Mouse (Mus musculus) kidney, postnatal 0 days (tissue): ENCODE measurements around the gene Iqch. TPM values are rescaled to one million over a fixed set of nuclear protein-coding genes. Genes with fewer than 3 reads are reported as not detected.

Experiments used
- ATAC-seq: fragments of 200-750 bp; cut with Nextera tagmentation; replicated peaks from 2 replicates; pipeline ENCODE4 v1.8.0; 2017; ENCODE audit warnings: low read depth, moderate number of reproducible peaks, moderate TSS enrichment, moderate library complexity; ENCODE audit not compliant: low FRiP score
- DNase-seq: peaks from one replicate; pipeline ENCODE4 v3.0.0-alpha.2; 2016; ENCODE audit warnings: low spot score
- H3K27ac ChIP-seq: fragments of 300-500 bp; sonication (generic); 2 replicates; pipeline ENCODE4 v1.5.1; 2014; ENCODE audit warnings: mild to moderate bottlenecking
- H3K27me3 ChIP-seq: fragments of 300-500 bp; sonication (generic); 2 replicates; pipeline ENCODE4 v1.6.1; 2014; ENCODE audit warnings: low read length, mixed read lengths; ENCODE audit not compliant: insufficient read depth
- H3K36me3 ChIP-seq: fragments of 300-500 bp; sonication (generic); 2 replicates; pipeline ENCODE4 v1.6.1; 2014; ENCODE audit warnings: low read length, mixed read lengths; ENCODE audit not compliant: insufficient read depth
- H3K4me1 ChIP-seq: fragments of 300-500 bp; sonication (generic); replicated peaks from 2 replicates; pipeline ENCODE4 v1.6.1; 2014; ENCODE audit warnings: antibody characterized with exemption, low read length, mixed read lengths; ENCODE audit not compliant: insufficient read depth
- H3K4me2 ChIP-seq: fragments of 300-500 bp; sonication (generic); 2 replicates; pipeline ENCODE4 v1.6.1; 2014; ENCODE audit warnings: mild to moderate bottlenecking, low read length, moderate library complexity, mixed read lengths
- H3K4me3 ChIP-seq: fragments of 300-500 bp; sonication (generic); replicated peaks from 2 replicates; pipeline ENCODE4 v1.5.1; 2014; ENCODE audit warnings: low read depth, low read length
- H3K9ac ChIP-seq: fragments of 300-500 bp; sonication (generic); 2 replicates; pipeline ENCODE4 v1.6.1; 2014; ENCODE audit warnings: low read depth, low read length
- H3K9me3 ChIP-seq: fragments of 300-500 bp; sonication (generic); replicated peaks from 2 replicates; pipeline ENCODE4 v1.6.1; 2016; ENCODE audit warnings: low read length, inconsistent platforms, mixed read lengths
- CTCF ChIP-seq: IDR thresholded peaks from 2 replicates; pipeline ENCODE4 v1.5.1; 2016; ENCODE audit warnings: antibody characterized with exemption, low read depth, mild to moderate bottlenecking, moderate library complexity
- WGBS: fragments of 180-500 bp; shearing (Covaris S2); extraction: QIAGEN DNeasy Blood & Tissue Kit; methylation state at CpG from one replicate; pipeline ENCODE4 v1.1.7; 2014; 5-methylcytosine and 5-hydroxymethylcytosine counted together
- polyA plus RNA-seq: library from polyadenylated mRNA; unstranded; fragments of >200 nt; fragmentation: Nextera tagmentation; extraction: Ambion mirVana; gene quantifications from 2 replicates; pipeline ENCODE4 v1.2.1, GENCODE M21; 2015

Iqch gene
- polyA plus RNA-seq, 1 experiment from 2014 or later: 0.11 TPM

- no peak overlapping the region for H3K9ac ChIP-seq
- ATAC-seq (no peak), DNase-seq (no peak)
- WGBS: 90% methylated on average over 2 of the region's 2 CpGs
- H3K27ac ChIP-seq: no peak overlapping the region
- H3K36me3 ChIP-seq: no peaks in the 10 kb centered on the region
- no peaks in the 10 kb centered on the region for H3K9me3 ChIP-seq
- no peak for TF ChIP-seq CTCF
- no peaks in the 10 kb centered on the region for H3K4me1 ChIP-seq
- H3K27me3 ChIP-seq: no peaks in the 10 kb centered on the region
- H3K4me3 ChIP-seq: no peak overlapping the region
- no peak overlapping the region for H3K4me2 ChIP-seq
These were observed 106.5 kb downstream of the Iqch start for GRCm38 (mm10) chr9:63495786-63496185.

GRCm38 (mm10) chr9:63493746-63494145, 108.5 kb downstream of the Iqch start:
- Histone ChIP-seq H3K9me3 (no peaks in the 10 kb centered on the region), H3K27me3 (no peaks in the 10 kb centered on the region), H3K4me1 (no peaks in the 10 kb centered on the region), H3K36me3 (no peaks in the 10 kb centered on the region), H3K9ac (no peak overlapping the region), H3K27ac (no peak overlapping the region), H3K4me3 (no peak overlapping the region), H3K4me2 (no peak overlapping the region)
- no peak for DNase-seq
- 92% methylated on average over 4 of the region's 4 CpGs for WGBS
- TF ChIP-seq CTCF: no peak
- ATAC-seq: no peak

GRCm38 (mm10) chr9:63492291-63492690, 110.0 kb downstream of the Iqch start:
- Histone ChIP-seq H3K9me3 (no peaks in the 10 kb centered on the region), H3K9ac (no peak overlapping the region), H3K27me3 (no peaks in the 10 kb centered on the region), H3K36me3 (no peaks in the 10 kb centered on the region), H3K4me3 (no peak overlapping the region), H3K4me2 (no peak overlapping the region), H3K27ac (no peak overlapping the region), H3K4me1 (no peaks in the 10 kb centered on the region)
- ATAC-seq (no peak), DNase-seq (no peak)
- TF ChIP-seq CTCF: no peak
- WGBS: 44% methylated on average over 9 of the region's 9 CpGs

GRCm38 (mm10) chr9:63490521-63491307, 111.6 kb downstream of the Iqch start:
- WGBS: 63% methylated on average over 12 of the region's 12 CpGs
- H3K36me3 ChIP-seq: no peaks in the 10 kb centered on the region
- H3K4me1 ChIP-seq: no peaks in the 10 kb centered on the region
- H3K4me2 ChIP-seq: no peak overlapping the region
- ATAC-seq: no peak
- no peaks in the 10 kb centered on the region for H3K9me3 ChIP-seq
- TF ChIP-seq CTCF: no peak
- DNase-seq: no peak
- H3K9ac ChIP-seq: no peak overlapping the region
- no peak overlapping the region for H3K27ac ChIP-seq
- no peaks in the 10 kb centered on the region for H3K27me3 ChIP-seq
- no peak overlapping the region for H3K4me3 ChIP-seq

- Histone ChIP-seq H3K27ac (no peak overlapping the region), H3K4me1 (no peaks in the 10 kb centered on the region), H3K4me3 (no peak overlapping the region), H3K9ac (no peak overlapping the region), H3K36me3 (no peaks in the 10 kb centered on the region), H3K4me2 (no peak overlapping the region), H3K9me3 (no peaks in the 10 kb centered on the region), H3K27me3 (no peaks in the 10 kb centered on the region)
- TF ChIP-seq CTCF: no peak
- no peak for DNase-seq
- ATAC-seq: no peak
- 79% methylated on average over 6 of the region's 6 CpGs for WGBS
These were observed 113.1 kb downstream of the Iqch start for GRCm38 (mm10) chr9:63489156-63489555.

- Histone ChIP-seq H3K36me3 (no peaks in the 10 kb centered on the region), H3K27ac (no peak overlapping the region), H3K4me1 (no peaks in the 10 kb centered on the region), H3K27me3 (no peaks in the 10 kb centered on the region), H3K4me2 (no peak overlapping the region), H3K9me3 (no peaks in the 10 kb centered on the region), H3K4me3 (no peak overlapping the region), H3K9ac (no peak overlapping the region)
- no peak for TF ChIP-seq CTCF
- 62% methylated on average over 3 of the region's 3 CpGs for WGBS
- DNase-seq (no peak), ATAC-seq (no peak)
These were observed 136.7 kb downstream of the Iqch start for GRCm38 (mm10) chr9:63465561-63465960.

GRCm38 (mm10) chr9:63462296-63462695, 140.0 kb downstream of the Iqch start:
- Histone ChIP-seq H3K4me1 (no peaks in the 10 kb centered on the region), H3K27ac (no peak overlapping the region), H3K9me3 (no peaks in the 10 kb centered on the region), H3K9ac (no peak overlapping the region), H3K27me3 (no peaks in the 10 kb centered on the region), H3K36me3 (no peaks in the 10 kb centered on the region), H3K4me3 (no peak overlapping the region), H3K4me2 (no peak overlapping the region)
- TF ChIP-seq CTCF: peak; percentile 90
- ATAC-seq: no peak
- 65% methylated on average over 2 of the region's 2 CpGs for WGBS
- peak; percentile 89 for DNase-seq
